Mouse (Mus musculus): ENCODE measurements around the gene Macrod1. TPM values are rescaled to one million over a fixed set of nuclear protein-coding genes. Genes with fewer than 3 reads are reported as not detected.

The Macrod1 gene
- polyA plus RNA-seq, 1 experiment, result 19.2 TPM

DNA sequence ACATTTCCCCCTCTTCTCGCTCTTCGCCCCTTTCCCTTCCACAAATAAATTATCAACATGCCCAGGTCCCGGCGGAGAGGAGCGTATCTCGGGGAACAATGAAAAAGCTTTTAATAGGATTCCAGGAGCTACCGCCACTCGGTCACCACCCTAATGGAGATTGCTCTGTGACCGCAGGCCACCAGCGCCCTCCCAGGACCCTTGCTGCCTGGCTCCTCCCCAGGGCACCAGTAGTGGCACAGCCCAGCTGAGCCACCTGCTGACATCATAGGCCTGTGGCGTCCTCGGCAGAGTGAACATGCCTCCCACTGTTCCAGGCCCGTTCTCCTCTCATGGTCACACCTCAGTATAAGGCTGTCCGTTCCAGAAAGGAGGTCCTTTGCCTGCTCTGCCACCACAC lies 101.1 kb downstream of the Macrod1 start:
- 82% methylated on average over 14 of the region's 14 CpGs for WGBS
- DNase-seq (ENCODE audit: low read depth, low spot score), result no peak

DNA sequence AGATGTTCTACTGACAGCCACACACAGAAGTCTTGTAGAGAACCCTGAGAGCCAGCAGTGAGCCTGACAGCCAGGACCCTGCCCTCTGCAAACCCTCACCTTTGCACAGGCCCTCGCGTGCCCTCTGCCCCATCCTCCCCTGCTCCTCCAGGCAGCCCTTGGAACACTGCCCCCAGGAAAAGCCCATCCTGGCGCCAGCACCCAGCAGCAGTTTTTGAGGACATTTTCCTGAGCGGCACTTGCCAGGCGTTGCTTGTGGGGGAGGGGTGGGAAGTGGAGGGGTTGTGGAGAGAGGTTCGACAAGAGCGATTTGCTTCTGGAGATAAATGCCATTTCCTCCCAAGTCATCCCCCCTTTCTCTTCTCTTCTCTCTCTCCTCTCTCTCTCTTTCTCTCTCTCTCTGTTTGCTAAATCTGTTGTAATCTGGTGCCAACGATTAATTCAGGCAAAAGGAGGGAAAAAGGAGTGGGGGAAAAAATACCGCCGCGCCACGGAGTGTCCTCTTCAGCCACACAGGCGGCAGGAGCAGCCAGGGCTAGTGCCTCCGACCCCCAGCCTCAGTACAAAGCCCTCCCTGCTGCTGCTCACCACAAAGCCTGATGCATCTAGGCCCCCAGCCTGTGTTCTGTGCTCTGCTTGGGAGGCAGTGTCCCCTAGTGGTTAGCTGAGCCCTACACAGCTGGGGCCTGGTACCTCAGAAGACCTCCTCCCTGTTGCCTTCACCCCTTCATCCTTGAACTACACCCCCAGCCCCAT lies 103.7 kb downstream of the Macrod1 start:
- no peak for DNase-seq (ENCODE audit: low read depth, low spot score)

DNA sequence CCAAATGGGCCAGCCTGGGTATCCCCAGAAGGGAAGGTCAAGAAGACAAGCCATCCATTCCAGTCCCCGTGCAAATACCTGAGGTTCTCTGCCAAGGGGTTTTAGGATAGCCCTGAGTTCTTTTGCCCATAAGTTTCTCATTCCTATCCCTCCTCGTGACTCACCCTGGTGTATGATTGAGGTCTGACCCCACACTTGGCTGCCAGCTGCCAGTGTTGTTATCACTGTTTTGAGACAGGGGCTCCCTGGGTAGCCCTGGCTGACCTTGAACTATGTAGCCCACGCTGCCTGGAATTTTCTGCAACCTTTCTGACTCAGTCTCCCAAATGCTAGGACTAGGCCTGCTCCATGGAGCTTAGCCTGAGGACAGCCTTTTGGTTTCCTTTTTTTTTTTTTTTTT lies 104.5 kb downstream of the Macrod1 start:
- DNase-seq (ENCODE audit: low read depth, low spot score), result no peak
- WGBS, result 89% methylated on average over 3 of the region's 3 CpGs

More for the DNA sequence above, 103.7 kb downstream of the Macrod1 start:
- 69% methylated on average over 14 of the region's 14 CpGs for WGBS

DNA sequence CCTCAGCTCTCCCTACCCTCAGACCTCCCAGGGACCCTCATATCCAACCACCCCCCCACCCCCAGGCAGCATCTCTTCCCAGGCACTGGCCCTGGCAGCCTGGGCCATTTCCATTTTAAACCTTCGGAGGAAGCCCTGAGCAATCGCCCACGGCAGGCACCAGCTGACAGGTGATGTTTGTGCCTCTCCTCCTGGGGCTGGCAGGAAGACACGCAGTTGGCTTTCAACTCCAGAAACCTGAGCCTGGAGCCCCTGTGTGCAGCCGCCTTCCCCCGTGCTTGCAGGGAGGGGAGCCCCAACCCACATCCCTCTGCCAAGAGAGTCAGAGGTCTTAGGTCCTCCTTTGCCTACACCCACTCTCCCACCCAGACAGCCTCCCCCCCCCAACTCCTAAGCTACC lies 107.6 kb downstream of the Macrod1 start:
- no peak for DNase-seq (ENCODE audit: low read depth, low spot score)
- 41% methylated on average over 6 of the region's 6 CpGs for WGBS

DNA sequence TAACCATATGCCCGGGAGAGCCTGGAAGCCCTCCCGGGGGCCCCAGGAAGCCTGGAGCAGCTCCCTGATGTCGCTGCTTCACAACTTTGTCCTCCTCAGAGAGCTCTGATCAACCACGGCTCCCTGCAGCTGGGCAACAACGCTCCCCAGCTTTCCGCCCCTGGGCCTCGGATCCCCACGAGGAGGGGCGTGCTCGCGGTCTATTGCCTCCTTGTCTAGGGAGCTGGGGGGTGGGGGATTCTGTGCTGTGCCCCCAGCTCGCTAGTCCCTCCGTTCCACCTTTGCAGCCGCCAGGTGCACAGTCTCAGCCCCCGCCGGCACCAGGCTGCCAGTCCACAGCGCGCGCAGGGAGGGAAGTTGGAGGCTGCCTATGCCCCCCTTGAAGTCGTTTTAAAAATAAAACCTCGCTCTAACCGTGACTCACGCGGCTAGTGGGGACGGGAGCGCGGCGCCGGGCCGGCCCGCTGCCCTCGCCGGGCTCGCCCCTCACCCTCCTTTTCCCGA lies 108.3 kb downstream of the Macrod1 start:
- WGBS, result 4% methylated on average over 35 of the region's 35 CpGs
- no peak for DNase-seq (ENCODE audit: low read depth, low spot score)

DNA sequence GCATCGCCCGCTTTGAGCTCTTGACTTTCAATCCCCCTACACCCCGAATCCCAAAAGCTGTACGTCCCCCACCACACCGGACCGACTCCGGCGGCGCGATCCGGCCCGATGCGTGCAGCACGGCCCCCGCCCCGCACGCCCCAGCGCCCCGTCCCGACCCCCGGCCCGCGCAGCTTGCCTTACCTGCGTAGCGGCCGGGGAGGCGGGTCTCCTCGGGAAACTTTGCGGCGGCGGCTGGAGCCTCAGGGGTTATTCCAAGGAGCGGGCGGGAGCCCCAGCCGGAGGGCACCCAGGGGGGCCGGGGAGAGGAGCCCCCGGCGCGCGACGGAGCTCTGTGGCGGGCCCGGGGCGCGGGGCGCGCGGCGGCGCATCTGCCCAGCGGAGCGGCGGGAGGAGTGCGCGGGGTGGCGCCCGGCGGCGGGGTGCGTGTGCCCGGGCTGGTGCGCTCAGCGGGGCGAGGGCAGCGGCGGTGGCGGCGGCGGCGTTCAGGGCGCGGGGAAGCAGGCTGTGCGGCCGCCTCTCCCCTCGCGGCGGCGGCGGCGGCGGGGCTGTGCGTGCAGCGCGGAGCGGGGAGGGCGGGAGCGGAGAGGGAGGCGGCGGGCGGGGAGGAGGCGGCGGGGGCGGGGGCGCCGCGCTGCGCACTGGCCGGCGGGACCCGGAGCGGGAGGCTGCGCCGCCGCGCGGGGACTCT lies 109.0 kb downstream of the Macrod1 start:
- WGBS, result 2% methylated on average over 85 of the region's 105 CpGs
- DNase-seq (ENCODE audit: low read depth, low spot score), result no peak

DNA sequence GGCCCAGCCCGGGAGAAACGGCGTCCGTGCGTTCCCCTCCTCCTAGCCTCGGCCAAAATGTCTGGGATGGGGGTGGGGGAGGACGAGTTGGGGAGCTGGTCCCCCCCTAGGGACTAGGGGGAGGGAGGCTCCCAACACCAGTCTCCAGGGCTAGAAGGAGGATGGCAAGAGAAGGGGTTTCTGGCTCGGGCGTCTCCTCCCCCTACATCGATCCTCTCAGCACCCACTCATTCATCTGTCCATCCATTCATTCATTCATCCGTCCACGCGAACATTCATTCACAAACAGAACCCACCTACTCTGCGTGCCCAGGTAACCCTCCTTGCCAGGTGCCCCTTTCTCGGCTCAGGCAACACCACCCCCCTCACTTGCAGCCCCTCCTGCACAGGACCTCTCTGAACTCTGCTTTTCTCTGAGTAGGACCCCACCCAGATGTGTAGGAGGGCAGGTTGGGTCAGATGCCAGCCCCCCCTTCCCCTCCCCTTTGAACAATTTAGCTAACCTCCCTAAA lies 109.6 kb downstream of the Macrod1 start:
- DNase-seq (ENCODE audit: low read depth, low spot score), result no peak
- 11% methylated on average over 15 of the region's 15 CpGs for WGBS

DNA sequence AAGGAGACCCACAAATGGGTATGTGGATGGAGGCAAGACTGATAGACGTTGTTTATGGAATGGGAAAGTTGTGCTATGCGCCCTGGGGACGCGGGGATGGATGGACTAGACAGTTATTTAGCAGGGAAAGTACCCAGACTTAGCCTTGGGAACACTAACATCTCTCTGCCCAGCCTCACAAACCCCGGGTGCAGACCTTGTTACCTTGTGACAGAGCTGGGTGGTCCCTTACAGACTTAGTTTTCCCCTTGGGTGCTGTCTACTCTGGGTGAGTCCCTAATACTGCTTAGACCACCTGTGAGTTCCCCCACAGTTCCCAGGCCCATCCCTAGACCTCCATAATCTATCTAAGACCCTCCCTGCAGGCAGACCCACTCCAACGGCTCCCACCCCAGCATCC lies 110.2 kb downstream of the Macrod1 start:
- DNase-seq (ENCODE audit: low read depth, low spot score), result no peak

DNA sequence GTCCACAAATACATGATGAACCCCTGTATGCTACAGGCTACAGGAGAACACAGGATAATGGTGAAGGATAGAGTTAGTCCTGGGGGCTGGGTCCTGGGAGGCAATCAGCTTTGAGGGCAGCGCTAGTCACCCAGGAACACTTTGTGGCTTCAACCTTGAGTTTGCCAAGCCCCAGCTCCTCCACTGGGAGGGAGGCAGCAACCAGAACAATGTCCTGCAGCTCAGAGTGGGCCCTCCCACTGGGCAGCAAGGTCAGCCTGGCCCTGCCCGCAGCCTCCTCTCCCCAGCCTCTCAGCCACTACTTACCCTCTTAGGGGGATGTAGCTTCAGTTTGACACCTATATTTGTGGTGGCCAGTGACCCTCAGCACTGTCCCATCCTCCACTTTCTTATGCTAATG lies 111.8 kb downstream of the Macrod1 start:
- WGBS, result 78% methylated on average over 2 of the region's 2 CpGs
- DNase-seq (ENCODE audit: low read depth, low spot score), result no peak

More for the DNA sequence above, 110.2 kb downstream of the Macrod1 start:
- WGBS, result 32% methylated on average over 6 of the region's 6 CpGs

DNA sequence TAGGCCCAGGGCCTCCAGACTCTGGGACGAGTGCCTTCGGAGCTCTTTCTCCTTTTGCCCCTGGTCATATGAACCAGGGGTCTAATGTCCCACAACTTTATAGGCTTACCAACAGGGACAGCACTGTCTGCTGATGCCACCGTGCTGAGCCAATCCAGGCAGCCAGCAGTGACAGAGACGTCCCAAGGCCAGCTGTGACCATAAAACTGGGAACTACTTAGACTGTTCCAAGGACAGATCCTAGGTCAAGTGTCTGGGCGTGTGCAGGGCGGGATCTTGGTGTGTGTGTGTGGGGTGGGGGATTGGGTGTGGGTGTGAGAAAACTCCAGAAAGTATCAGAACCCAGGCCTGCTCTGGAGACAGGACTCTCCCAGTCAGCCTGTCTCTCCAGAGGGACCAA lies 114.3 kb downstream of the Macrod1 start:
- 46% methylated on average over 6 of the region's 6 CpGs for WGBS
- no peak for DNase-seq (ENCODE audit: low read depth, low spot score)

DNA sequence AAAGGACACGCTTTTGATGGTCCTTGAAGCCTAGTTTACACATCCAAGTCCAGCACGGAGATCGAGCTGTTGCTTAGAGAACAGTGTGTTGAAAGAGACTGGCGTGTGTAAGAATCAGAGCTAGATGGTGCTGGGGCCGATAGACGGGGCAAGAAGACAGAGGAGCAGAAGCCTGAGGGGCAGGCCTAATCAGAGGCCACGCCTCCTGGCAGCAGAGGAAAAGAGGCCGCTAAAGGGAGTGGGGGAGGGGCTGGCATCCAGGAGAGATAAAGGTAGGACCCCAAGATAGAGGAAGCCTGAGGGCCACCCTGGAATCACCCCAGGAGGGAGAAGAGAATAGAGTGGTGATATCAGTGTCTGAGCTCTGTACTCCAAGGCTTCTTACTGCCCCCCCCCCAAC lies 114.8 kb downstream of the Macrod1 start:
- 35% methylated on average over 8 of the region's 8 CpGs for WGBS
- DNase-seq (ENCODE audit: low read depth, low spot score), result no peak

DNA sequence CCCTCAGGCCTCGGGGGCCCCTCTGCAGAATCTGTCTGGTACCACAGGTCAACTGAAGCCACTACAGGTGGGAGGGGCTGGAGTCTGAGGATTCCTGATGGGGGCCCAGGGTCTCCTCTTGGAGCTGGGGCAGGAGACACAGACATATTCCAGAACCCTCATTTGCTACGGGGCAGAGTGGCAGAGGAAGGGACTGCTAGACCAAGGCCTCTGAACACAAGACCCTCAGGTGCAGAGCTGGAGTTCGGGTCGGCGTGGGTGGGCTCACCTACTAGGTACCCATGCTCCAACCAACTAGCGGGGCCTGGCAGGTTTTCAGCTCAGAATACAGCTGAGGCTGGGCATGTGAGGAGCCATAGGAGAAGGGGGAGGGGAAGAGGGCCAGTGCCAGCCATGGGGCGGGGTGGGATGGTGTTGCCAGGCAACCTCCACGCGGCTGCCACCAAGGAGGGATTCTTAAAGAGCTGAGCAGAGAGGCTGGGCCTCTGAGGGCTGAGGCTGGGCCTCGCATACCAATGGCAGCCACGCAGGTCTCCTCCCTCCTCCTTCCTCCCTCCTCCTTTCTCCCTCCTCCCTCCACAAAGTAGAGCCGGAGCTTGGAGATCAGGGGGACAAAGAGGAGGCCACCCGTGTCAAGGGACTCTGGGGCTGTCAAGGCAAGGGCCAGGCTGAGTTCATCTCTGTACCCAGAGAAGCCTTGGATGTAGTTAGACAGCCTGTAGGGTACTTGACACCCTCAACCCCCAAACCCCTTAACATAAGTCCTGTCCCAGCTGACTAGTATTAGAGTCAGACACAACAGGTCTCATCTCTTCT lies 115.6 kb downstream of the Macrod1 start:
- WGBS, result 38% methylated on average over 13 of the region's 13 CpGs

DNA sequence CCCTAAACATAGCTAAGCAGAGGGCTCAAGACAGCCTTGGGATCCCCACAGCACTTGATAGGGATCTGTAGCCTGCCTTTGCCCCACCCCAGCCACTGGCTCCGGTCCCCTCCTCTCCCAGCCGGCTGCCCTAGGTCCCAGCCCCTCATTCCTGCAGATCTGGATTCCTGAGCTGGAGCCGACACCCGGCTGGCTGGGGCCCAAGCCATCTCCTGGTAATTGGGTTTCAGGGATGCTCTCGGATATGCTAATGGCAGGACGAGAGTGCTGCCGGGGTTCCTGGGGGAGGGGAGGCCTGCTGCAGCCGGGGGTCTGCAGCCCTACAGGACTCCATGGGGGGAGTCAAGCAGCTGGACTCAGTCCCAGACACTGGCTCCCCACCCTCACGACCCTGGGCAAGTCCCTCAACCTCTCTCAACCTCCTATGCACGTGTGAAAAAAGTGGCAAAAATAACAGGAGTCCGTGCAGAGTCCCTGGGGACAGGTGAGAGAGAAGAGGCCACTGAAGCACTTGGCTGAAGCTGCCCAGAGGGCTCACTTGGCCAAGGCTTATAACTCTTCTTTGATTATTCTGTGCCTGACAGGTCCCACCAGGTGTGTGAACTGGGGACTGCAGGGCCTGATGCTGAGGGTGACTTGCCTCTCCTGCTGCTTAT lies 119.6 kb downstream of the Macrod1 start:
- WGBS, result 56% methylated on average over 11 of the region's 11 CpGs

More for the DNA sequence above, 115.6 kb downstream of the Macrod1 start:
- no peak for DNase-seq (ENCODE audit: low read depth, low spot score)

DNA sequence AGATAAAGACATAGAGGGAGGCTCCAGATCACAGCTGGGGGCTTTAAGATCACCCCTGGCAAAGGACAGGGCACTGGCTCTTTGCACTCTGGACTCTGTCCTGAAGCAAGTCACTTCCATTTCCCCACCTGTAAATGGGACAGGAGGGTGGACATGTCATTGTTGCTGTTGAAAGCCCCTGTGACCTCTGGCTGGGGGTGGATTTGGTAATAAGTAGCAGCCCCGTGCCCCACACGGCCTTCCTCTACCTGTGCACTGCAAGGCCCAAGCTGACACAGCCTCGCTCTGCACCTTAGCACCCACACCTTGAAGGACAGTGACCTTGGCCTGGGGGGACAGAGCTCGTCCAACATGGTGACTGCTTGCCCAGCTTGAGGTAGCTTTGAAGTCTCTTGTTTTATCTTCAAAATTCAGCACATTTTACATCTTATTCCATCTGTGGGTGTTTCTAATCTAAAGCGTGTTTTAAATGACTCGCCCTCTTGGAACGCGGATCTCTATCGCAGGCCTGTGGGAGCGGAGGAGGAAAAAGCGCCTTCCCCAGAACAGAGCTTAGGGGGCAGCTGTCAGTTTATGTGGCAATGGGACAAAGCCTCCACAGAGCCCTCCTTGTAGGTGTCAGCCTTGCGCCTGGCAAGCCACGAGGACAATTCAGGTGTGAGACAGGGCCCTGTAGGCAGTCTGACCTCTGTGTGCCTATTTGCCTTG lies 121.3 kb downstream of the Macrod1 start:
- WGBS, result 83% methylated on average over 13 of the region's 13 CpGs
- no peak for DNase-seq (ENCODE audit: low read depth, low spot score)

More for the DNA sequence above, 119.6 kb downstream of the Macrod1 start:
- DNase-seq (ENCODE audit: low read depth, low spot score), result no peak

DNA sequence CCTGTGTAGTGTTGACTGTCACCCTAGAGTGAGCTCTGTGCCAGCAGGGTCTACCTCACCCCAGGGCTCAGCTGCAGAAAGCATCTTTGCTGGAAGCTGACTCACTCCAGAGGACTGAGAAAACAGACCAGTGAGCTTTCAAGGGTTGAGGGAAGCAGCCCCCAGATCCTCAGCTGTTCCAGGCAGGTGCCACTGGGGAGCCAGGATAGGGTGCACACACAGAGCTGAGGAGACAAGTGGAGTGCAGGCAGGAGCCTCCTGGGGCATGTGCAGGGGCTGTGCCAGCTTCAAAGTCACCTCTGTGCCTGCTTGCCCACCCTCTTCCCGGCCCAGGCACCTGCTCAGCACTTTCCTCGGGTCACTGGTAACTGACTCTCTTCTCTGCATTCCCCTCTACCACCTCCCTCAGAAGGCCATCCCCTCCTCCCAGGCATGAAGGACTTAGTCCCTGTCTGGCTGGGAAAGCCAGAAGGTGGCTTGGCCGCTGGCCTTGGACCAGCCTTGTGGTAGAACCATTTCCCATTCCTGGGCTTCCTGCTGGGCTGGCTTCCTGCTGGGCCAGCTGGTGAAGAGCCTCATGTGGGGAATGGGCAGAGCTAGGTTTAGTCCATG lies 122.3 kb downstream of the Macrod1 start:
- 64% methylated on average over 3 of the region's 3 CpGs for WGBS
- DNase-seq (ENCODE audit: low read depth, low spot score), result no peak

DNA sequence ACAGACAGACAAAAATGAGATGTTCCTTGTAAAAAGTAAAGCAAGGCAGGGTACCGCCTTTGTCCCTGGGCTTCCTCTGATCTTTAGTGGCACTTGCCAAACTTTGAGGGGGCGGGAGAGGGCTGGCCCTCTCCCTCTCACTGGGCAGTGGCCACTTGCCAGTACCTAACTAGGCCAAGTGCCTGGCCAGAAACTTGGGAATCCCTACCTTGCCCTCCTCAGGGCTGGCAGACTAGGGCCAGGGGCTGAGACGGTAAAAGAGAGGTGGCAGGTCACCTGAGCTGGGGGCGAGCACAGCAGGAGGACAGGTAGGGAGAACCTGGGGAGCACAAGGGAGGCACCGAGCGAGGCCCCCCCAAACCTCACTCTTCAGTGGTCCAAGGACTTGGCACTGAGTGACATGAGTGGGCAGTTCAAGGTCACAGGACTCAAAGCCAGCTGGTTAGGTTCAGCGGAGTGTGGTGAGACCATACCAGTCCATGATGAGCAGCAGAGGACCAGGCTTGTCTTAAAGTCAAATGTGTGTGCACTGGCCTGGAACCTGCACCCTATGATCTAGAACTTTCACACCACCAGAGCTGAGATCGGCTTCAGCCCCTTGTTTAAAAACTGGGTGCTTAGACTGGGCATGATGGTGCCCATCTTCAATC lies 124.3 kb downstream of the Macrod1 start:
- no peak for DNase-seq (ENCODE audit: low read depth, low spot score)
- 88% methylated on average over 8 of the region's 8 CpGs for WGBS

DNA sequence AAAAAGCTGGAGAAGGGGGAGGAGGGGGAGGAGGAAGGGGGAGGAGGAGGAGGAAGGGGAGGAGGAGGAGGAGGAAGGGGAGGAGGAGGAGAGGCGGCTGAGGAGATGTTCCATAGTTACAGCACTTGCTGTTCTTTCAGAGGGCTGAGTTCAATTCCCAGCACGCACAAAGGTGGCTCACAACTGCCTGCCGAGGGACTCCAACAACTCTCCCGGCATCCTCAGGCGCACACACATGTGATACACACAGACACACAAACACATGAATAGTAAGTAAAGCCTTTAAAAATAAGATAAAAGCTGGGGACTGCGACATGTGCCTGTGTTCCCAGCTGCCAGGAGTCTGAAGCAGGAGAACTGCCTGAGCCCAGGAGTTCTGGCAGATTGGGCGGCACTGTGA lies 124.9 kb downstream of the Macrod1 start:
- no peak for DNase-seq (ENCODE audit: low read depth, low spot score)
- WGBS, result 79% methylated on average over 7 of the region's 7 CpGs

Measured in large intestine, adult 2 months (tissue).